In genomic region chr1:87326742-87327163, GRCm38 (mm10) we compare ENCODE assay signal across 8 mouse cellular contexts. TPM values are rescaled to one million over a fixed set of nuclear protein-coding genes. Genes with fewer than 3 reads are reported as not detected.
A peak's percentile ranks its signal among the peaks of the same experiment; 100 is the strongest.
DNase-seq lines count a peak whose midpoint lies in the region; ATAC-seq and TF ChIP-seq lines count a peak whose summit lies in the region.

Gigyf2 (plus strand) TSS chr1:87326998.

- H3K9ac ChIP-seq in heart, embryonic 11.5 days (ENCODE audit: low read depth, low read length) = peak within 1 kb of the TSS; percentile 96
- H3K9ac ChIP-seq in kidney, embryonic 16.5 days (replicated peaks; ENCODE audit: low read length) = peak within 1 kb of the TSS; percentile 99
- peak within 1 kb of the TSS; percentile 100 for H3K9ac ChIP-seq in liver, adult 2 months (ENCODE audit: low read depth, low read length)

- H3K79me2 ChIP-seq in C2C12 (ENCODE audit: control insufficient read depth, insufficient read depth) (peaks cover 49% of the 10 kb centered on the region), myocyte (ENCODE audit: control insufficient read depth, insufficient read depth) (peaks cover 43% of the 10 kb centered on the region)
- peaks cover 15% of the 10 kb centered on the region for H3K79me2 ChIP-seq in liver, adult 2 months (ENCODE audit: control insufficient read depth, insufficient read depth, low read length)

- peaks cover 44% of the 10 kb centered on the region for H3K79me3 ChIP-seq in C2C12 (ENCODE audit: low read depth)

- H3K4me1 ChIP-seq in erythroblast, embryonic 14.5 days (ENCODE audit: control insufficient read depth) = peaks cover 36% of the 10 kb centered on the region
- peaks cover 3% of the 10 kb centered on the region; the same call in 1 of the 2 replicates for H3K4me1 ChIP-seq in heart, embryonic 11.5 days (ENCODE audit: control insufficient read depth, insufficient read depth, low read length)
- H3K4me1 ChIP-seq in kidney, embryonic 16.5 days (ENCODE audit: insufficient read depth, low read length) = peaks cover 10% of the 10 kb centered on the region
- H3K4me1 ChIP-seq in liver, adult 2 months (ENCODE audit: control insufficient read depth, insufficient read depth, low read length) = peaks cover 15% of the 10 kb centered on the region

- TF ChIP-seq CTCF in C2C12 (IDR thresholded peaks at IDR 0.05; ENCODE audit: control insufficient read depth, insufficient read depth, insufficient read length) = no peak
- TF ChIP-seq CTCF in brain, embryonic 14.5 days (IDR thresholded peaks at IDR 0.05; ENCODE audit: borderline replicate concordance, extremely low read depth, insufficient read depth, insufficient read length) = no peak
- TF ChIP-seq CTCF in liver, adult 2 months (IDR thresholded peaks at IDR 0.05; ENCODE audit: low read depth, low read length) = no peak

- peak within 1 kb of the TSS; percentile 81 for H3K4me2 ChIP-seq in heart, embryonic 11.5 days
- H3K4me2 ChIP-seq in kidney, embryonic 16.5 days (replicated peaks; ENCODE audit: low read depth, low read length) = peak within 1 kb of the TSS; percentile 68
- H3K4me2 ChIP-seq in myocyte (ENCODE audit: low read depth) = peak within 1 kb of the TSS; percentile 87

- peaks cover 15% of the 10 kb centered on the region for H3K36me3 ChIP-seq in C2C12 (ENCODE audit: control insufficient read depth, insufficient read depth)
- H3K36me3 ChIP-seq in erythroblast, embryonic 14.5 days (ENCODE audit: control insufficient read depth) = peaks cover 13% of the 10 kb centered on the region
- H3K36me3 ChIP-seq in heart, embryonic 11.5 days (ENCODE audit: control insufficient read depth, insufficient read depth, low read length) = no peaks in the 10 kb centered on the region
- H3K36me3 ChIP-seq in kidney, embryonic 16.5 days (ENCODE audit: insufficient read depth, low read length) = peaks cover 2% of the 10 kb centered on the region; the same call in 1 of the 2 replicates
- no peaks in the 10 kb centered on the region; the same call in 1 of the 2 replicates for H3K36me3 ChIP-seq in liver, adult 2 months (ENCODE audit: control insufficient read depth, insufficient read depth, low read length)
- H3K36me3 ChIP-seq in myocyte (ENCODE audit: control insufficient read depth, insufficient read depth) = no peaks in the 10 kb centered on the region
- H3K36me3 ChIP-seq in splenic B cell, adult 2 months (ENCODE audit: control insufficient read depth, insufficient read depth, low read length, poor library complexity, severe bottlenecking) = no peaks in the 10 kb centered on the region

- peak; percentile 99 for DNase-seq in brain, embryonic 14.5 days (ENCODE audit: low read depth)
- DNase-seq in liver, adult 2 months (ENCODE audit: extremely low read depth, low read depth, low spot score) = peak; percentile 90
- DNase-seq in splenic B cell, adult 2 months (ENCODE audit: low read depth, low spot score) = peak; percentile 97

- H3K27me3 ChIP-seq in C2C12 (ENCODE audit: control insufficient read depth, insufficient read depth, insufficient read length) = no peaks in the 10 kb centered on the region
- H3K27me3 ChIP-seq in erythroblast, embryonic 14.5 days (ENCODE audit: control insufficient read depth) = no peaks in the 10 kb centered on the region
- H3K27me3 ChIP-seq in heart, embryonic 11.5 days (ENCODE audit: control insufficient read depth, insufficient read depth, low read length) = no peaks in the 10 kb centered on the region
- no peaks in the 10 kb centered on the region for H3K27me3 ChIP-seq in kidney, embryonic 16.5 days (ENCODE audit: insufficient read depth, low read length)
- H3K27me3 ChIP-seq in liver, adult 2 months (ENCODE audit: control insufficient read depth, insufficient read depth, low read length) = no peaks in the 10 kb centered on the region
- H3K27me3 ChIP-seq in myocyte (ENCODE audit: control insufficient read depth, insufficient read depth, insufficient read length) = no peaks in the 10 kb centered on the region
- no peaks in the 10 kb centered on the region for H3K27me3 ChIP-seq in splenic B cell, adult 2 months (ENCODE audit: control insufficient read depth, insufficient read depth, low read length, poor library complexity, severe bottlenecking)

- peak within 1 kb of the TSS; percentile 92 for H3K27ac ChIP-seq in heart, embryonic 11.5 days (ENCODE audit: low read depth, low read length)
- peak within 1 kb of the TSS; percentile 97 for H3K27ac ChIP-seq in kidney, embryonic 16.5 days (ENCODE audit: low read length)
- peak within 1 kb of the TSS; percentile 83 for H3K27ac ChIP-seq in liver, adult 2 months (replicated peaks; ENCODE audit: insufficient read depth, low read depth, low read length)

- H3K9me3 ChIP-seq in erythroblast, embryonic 14.5 days (ENCODE audit: control insufficient read depth, low read length) = no peaks in the 10 kb centered on the region
- H3K9me3 ChIP-seq in heart, embryonic 11.5 days (replicated peaks; ENCODE audit: control insufficient read depth, low read length) = no peaks in the 10 kb centered on the region
- no peaks in the 10 kb centered on the region for H3K9me3 ChIP-seq in kidney, embryonic 16.5 days (ENCODE audit: low read length)

- TF ChIP-seq POLR2A in brain, embryonic 14.5 days (IDR thresholded peaks at IDR 0.05; ENCODE audit: borderline replicate concordance, extremely low read depth, insufficient read depth, insufficient read length, poor library complexity, severe bottlenecking) = peak; percentile 57; the same call in 1 of the 2 replicates
- peak; percentile 52; the same call in 1 of the 2 replicates for TF ChIP-seq POLR2A in liver, adult 2 months (IDR thresholded peaks at IDR 0.05; ENCODE audit: extremely low read depth, insufficient read depth, low read length)
- TF ChIP-seq POLR2A in myocyte (IDR thresholded peaks at IDR 0.05; ENCODE audit: insufficient read length, low read depth) = peak; percentile 95

- H3ac ChIP-seq in C2C12 (ENCODE audit: control insufficient read depth, insufficient read length, low read depth) (peak within 1 kb of the TSS; percentile 98), myocyte (ENCODE audit: control insufficient read depth, insufficient read length) (peak within 1 kb of the TSS; percentile 74)

- peak; percentile 99 for ATAC-seq in heart, embryonic 11.5 days (replicated peaks; ENCODE audit: insufficient number of reproducible peaks, low FRiP score, low TSS enrichment)
- peak; percentile 97 for ATAC-seq in kidney, embryonic 16.5 days (ENCODE audit: low FRiP score, low TSS enrichment)

- peak within 1 kb of the TSS; percentile 84 for H3K4me3 ChIP-seq in C2C12 (ENCODE audit: insufficient read depth, poor library complexity, severe bottlenecking)
- peak within 1 kb of the TSS; percentile 100 for H3K4me3 ChIP-seq in erythroblast, embryonic 14.5 days (replicated peaks)
- peak within 1 kb of the TSS; percentile 99 for H3K4me3 ChIP-seq in heart, embryonic 11.5 days (ENCODE audit: low read depth, low read length)
- peak within 1 kb of the TSS; percentile 94 for H3K4me3 ChIP-seq in kidney, embryonic 16.5 days (ENCODE audit: low read length)
- peak within 1 kb of the TSS; percentile 99 for H3K4me3 ChIP-seq in liver, adult 2 months (ENCODE audit: insufficient read depth, low read depth, low read length)
- H3K4me3 ChIP-seq in myocyte = peak within 1 kb of the TSS; percentile 58

- WGBS in heart, embryonic 11.5 days (ENCODE audit: insufficient replicate concordance) = 0% methylated on average over 24 of the region's 36 CpGs
- WGBS in kidney, embryonic 16.5 days = under 1% methylated on average over 30 of the region's 36 CpGs
- WGBS in liver, adult 2 months = under 1% methylated on average over 36 of the region's 36 CpGs

TF ChIP-seq in C2C12, 6 proteins besides CTCF, POLR2A, EP300 and RAD21:
- TF ChIP-seq MYOD1 (IDR thresholded peaks at IDR 0.05; ENCODE audit: control insufficient read depth, insufficient read length, low read depth) (no peak), MYOG (IDR thresholded peaks at IDR 0.05; ENCODE audit: control insufficient read depth, extremely low read depth, insufficient read length) (no peak), MAX (IDR thresholded peaks at IDR 0.05) (peak; percentile 59), CEBPB (IDR thresholded peaks at IDR 0.05; ENCODE audit: low read depth) (no peak), USF1 (IDR thresholded peaks at IDR 0.05; ENCODE audit: low read depth) (peak; percentile 90), FOSL1 (IDR thresholded peaks at IDR 0.05; ENCODE audit: insufficient read depth, low read length, poor library complexity, severe bottlenecking) (no peak)

TF ChIP-seq in myocyte, 11 proteins besides CTCF, POLR2A, EP300 and RAD21:
- TF ChIP-seq MAX (IDR thresholded peaks at IDR 0.05; ENCODE audit: low read depth) = no peak
- TF ChIP-seq E2F4 (IDR thresholded peaks at IDR 0.05; ENCODE audit: insufficient read depth) = no peak
- no peak for TF ChIP-seq REST (IDR thresholded peaks at IDR 0.05; ENCODE audit: insufficient read depth, insufficient read length)
- TF ChIP-seq MYOD1 (IDR thresholded peaks at IDR 0.05; ENCODE audit: control insufficient read depth in 1 of 3, insufficient read length in 2 of 3, low read depth in 2 of 3) = no peak
- TF ChIP-seq POLR2AphosphoS2 (IDR thresholded peaks at IDR 0.05; ENCODE audit: insufficient read length, low read depth) = peak; percentile 98
- no peak for TF ChIP-seq TCF3 (IDR thresholded peaks at IDR 0.05; ENCODE audit: insufficient read length, low read depth)
- no peak for TF ChIP-seq MYOG (IDR thresholded peaks at IDR 0.05; ENCODE audit: control insufficient read depth in 1 of 3, insufficient read depth in 1 of 3, insufficient read length in 2 of 3, low read depth in 2 of 3)
- TF ChIP-seq CEBPB (IDR thresholded peaks at IDR 0.05; ENCODE audit: insufficient read depth, poor library complexity, severe bottlenecking) = no peak
- TF ChIP-seq TCF12 (IDR thresholded peaks at IDR 0.05; ENCODE audit: insufficient read depth, poor library complexity, severe bottlenecking) = no peak
- TF ChIP-seq USF1 (IDR thresholded peaks at IDR 0.05; ENCODE audit: low read depth) = peak; percentile 80
- TF ChIP-seq SRF (IDR thresholded peaks at IDR 0.05; ENCODE audit: control insufficient read depth, insufficient read length, low read depth) = peak; percentile 52

RNA-seq across cellular contexts. Expression of gene Gigyf2, which starts in this region (rescaled TPM):
- polyA plus RNA-seq in C2C12 (2012; fragmentation: generic; extraction: Trizol) (14.4 TPM), myocyte (2012; fragmentation: generic; extraction: Trizol) (19.0 TPM)
- 58.2 and 75.1 TPM in 2 replicates for polyA plus RNA-seq in brain, embryonic 14.5 days (2012; rRNA removed)
- polyA plus RNA-seq in erythroblast, embryonic 14.5 days (2012) = 1.3 and 1.5 TPM in 2 replicates
- polyA plus RNA-seq in heart, embryonic 11.5 days (2014; fragmentation: Nextera tagmentation; extraction: Ambion mirVana) = 26.9 and 32.0 TPM in 2 replicates
- polyA plus RNA-seq in kidney, embryonic 16.5 days (2015; fragmentation: Nextera tagmentation; extraction: Ambion mirVana) = 59.2 and 68.3 TPM in 2 replicates
- total RNA-seq in liver, adult 2 months (2014; rRNA removed) = 39.2 and 39.7 TPM in 2 replicates
- polyA plus RNA-seq in liver, adult 2 months (2012; rRNA removed) = 15.8 and 21.1 TPM in 2 replicates

Comparison
In these comparisons a context has a peak if more than half of its experiments do, and no peak if none do; other contexts are left out.
1. Peak in every context shown above with its lines: DNase-seq, ATAC-seq, H3K4me3 ChIP-seq and H3K27ac ChIP-seq.